Mouse (Mus musculus): ENCODE measurements around the gene Gm20388. TPM values are rescaled to one million over a fixed set of nuclear protein-coding genes. Genes with fewer than 3 reads are reported as not detected.

Gm20388 gene
- polyA plus RNA-seq, 1 experiment from 2014 or later = not detected

GRCm38 (mm10) chr8:121541862-121542261, 1631.2 kb downstream of the Gm20388 start:
- WGBS = 74% methylated on average over 19 of the region's 19 CpGs
- 0 out of 2 replicates have a peak, but pooled peaks cover 4% of the 10 kb centered on the region for H3K27me3 ChIP-seq (replicated peaks; ENCODE audit: control insufficient read depth, insufficient read depth, low read length)
- no peak overlapping the region for H3K4me3 ChIP-seq (ENCODE audit: low read depth, low read length)
- no peak for TF ChIP-seq CTCF (IDR thresholded peaks at IDR 0.05; ENCODE audit: low read depth)
- H3K4me2 ChIP-seq (replicated peaks; ENCODE audit: low read depth) = no peak overlapping the region
- H3K36me3 ChIP-seq (ENCODE audit: control insufficient read depth, insufficient read depth) = no peaks in the 10 kb centered on the region
- no peaks in the 10 kb centered on the region for H3K9me3 ChIP-seq (ENCODE audit: control insufficient read depth)
- no peak for ATAC-seq
- H3K4me1 ChIP-seq (replicated peaks; ENCODE audit: control insufficient read depth, insufficient read depth, low read length) = no peaks in the 10 kb centered on the region
- no peak overlapping the region for H3K27ac ChIP-seq (ENCODE audit: low read depth, low read length)
- H3K9ac ChIP-seq (ENCODE audit: low read depth, low read length) = no peak overlapping the region

- no peak overlapping the region for H3K4me3 ChIP-seq (ENCODE audit: low read depth, low read length)
- no peak overlapping the region for H3K9ac ChIP-seq (ENCODE audit: low read depth, low read length)
- 57% methylated on average over 13 of the region's 13 CpGs for WGBS
- no peaks in the 10 kb centered on the region for H3K9me3 ChIP-seq (ENCODE audit: control insufficient read depth)
- no peak overlapping the region for H3K27ac ChIP-seq (ENCODE audit: low read depth, low read length)
- no peak for TF ChIP-seq CTCF (IDR thresholded peaks at IDR 0.05; ENCODE audit: low read depth)
- H3K36me3 ChIP-seq (ENCODE audit: control insufficient read depth, insufficient read depth) = no peaks in the 10 kb centered on the region
- ATAC-seq = no peak
- H3K4me2 ChIP-seq (replicated peaks; ENCODE audit: low read depth) = no peak overlapping the region
- 0 out of 2 replicates have a peak, but pooled peaks cover 4% of the 10 kb centered on the region for H3K27me3 ChIP-seq (replicated peaks; ENCODE audit: control insufficient read depth, insufficient read depth, low read length)
- no peaks in the 10 kb centered on the region for H3K4me1 ChIP-seq (replicated peaks; ENCODE audit: control insufficient read depth, insufficient read depth, low read length)
Observed at GRCm38 (mm10) chr8:121542901-121543300, 1632.3 kb downstream of the Gm20388 start.

- no peaks in the 10 kb centered on the region for H3K36me3 ChIP-seq (ENCODE audit: control insufficient read depth, insufficient read depth)
- no peak for ATAC-seq
- H3K27ac ChIP-seq (ENCODE audit: low read depth, low read length) = no peak within 1 kb of the TSS
- H3K9ac ChIP-seq (ENCODE audit: low read depth, low read length) = no peak within 1 kb of the TSS
- H3K4me3 ChIP-seq (ENCODE audit: low read depth, low read length) = no peak within 1 kb of the TSS
- TF ChIP-seq CTCF (IDR thresholded peaks at IDR 0.05; ENCODE audit: low read depth) = no peak
- 79% methylated on average over 12 of the region's 12 CpGs for WGBS
- no peaks in the 10 kb centered on the region for H3K4me1 ChIP-seq (replicated peaks; ENCODE audit: control insufficient read depth, insufficient read depth, low read length)
- no peak within 1 kb of the TSS for H3K4me2 ChIP-seq (replicated peaks; ENCODE audit: low read depth)
- no peaks in the 10 kb centered on the region for H3K9me3 ChIP-seq (ENCODE audit: control insufficient read depth)
- 0 out of 2 replicates have a peak, but pooled peaks cover 4% of the 10 kb centered on the region for H3K27me3 ChIP-seq (replicated peaks; ENCODE audit: control insufficient read depth, insufficient read depth, low read length)
Observed at GRCm38 (mm10) chr8:121544276-121544785, 1633.7 kb downstream of the Gm20388 start, which contains the start of gene 1700018B08Rik. TSS of gene 1700018B08Rik (minus strand) at chr8:121544320.

- Histone ChIP-seq H3K36me3 (ENCODE audit: control insufficient read depth, insufficient read depth) (no peaks in the 10 kb centered on the region; the same call in 1 of the 2 replicates), H3K27me3 (replicated peaks; ENCODE audit: control insufficient read depth, insufficient read depth, low read length) (0 out of 2 replicates have a peak, but pooled peaks cover 4% of the 10 kb centered on the region), H3K4me3 (ENCODE audit: low read depth, low read length) (no peak overlapping the region), H3K4me1 (replicated peaks; ENCODE audit: control insufficient read depth, insufficient read depth, low read length) (no peaks in the 10 kb centered on the region), H3K27ac (ENCODE audit: low read depth, low read length) (no peak overlapping the region), H3K9ac (ENCODE audit: low read depth, low read length) (no peak overlapping the region), H3K4me2 (replicated peaks; ENCODE audit: low read depth) (no peak overlapping the region), H3K9me3 (ENCODE audit: control insufficient read depth) (no peaks in the 10 kb centered on the region)
- 58% methylated on average over 11 of the region's 11 CpGs for WGBS
- no peak for TF ChIP-seq CTCF (IDR thresholded peaks at IDR 0.05; ENCODE audit: low read depth)
- ATAC-seq = no peak
Observed at GRCm38 (mm10) chr8:121544936-121545335, 1634.3 kb downstream of the Gm20388 start.

DNA sequence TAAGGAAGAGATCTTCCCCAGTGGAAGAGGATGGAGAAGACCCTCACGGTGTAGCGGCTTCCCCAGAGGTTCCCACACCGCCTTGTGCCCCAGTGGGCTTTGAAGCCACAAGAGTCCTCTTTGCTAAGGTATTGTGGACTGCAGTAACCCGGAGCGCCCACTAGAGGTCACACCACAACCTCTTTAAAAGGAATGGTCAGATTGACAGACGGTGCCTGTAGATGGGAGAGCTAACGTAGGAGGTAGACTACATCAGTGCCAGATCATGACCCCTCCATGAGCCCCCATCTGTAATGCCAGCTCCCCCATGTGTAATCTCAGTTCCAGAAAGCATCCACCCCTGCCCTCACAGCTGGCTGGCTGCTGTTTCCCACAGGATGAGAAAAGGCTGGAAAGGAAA, 1636.5 kb downstream of the Gm20388 start:
- ATAC-seq = no peak; the same call in 1 of the 2 replicates

DNA sequence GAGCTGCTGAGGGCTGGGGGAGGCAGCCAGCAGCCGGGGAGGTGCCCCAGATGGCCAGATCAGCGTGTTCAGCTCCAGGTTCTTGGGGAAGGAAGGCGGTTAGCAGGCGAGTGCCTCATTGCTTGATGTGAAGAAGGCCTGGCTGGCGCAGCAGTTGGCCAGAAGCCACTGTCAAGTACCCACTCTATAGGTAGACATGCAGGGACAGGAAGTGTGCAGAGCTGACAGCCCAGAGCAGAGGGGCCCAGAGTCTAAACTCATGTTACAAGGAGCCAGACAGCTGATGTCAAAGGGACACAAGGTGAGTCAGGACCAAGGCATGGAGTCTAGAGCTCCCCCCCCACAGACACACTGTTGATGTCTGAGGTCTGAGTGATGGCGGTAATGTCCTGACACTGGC, 1639.4 kb downstream of the Gm20388 start:
- WGBS = 92% methylated on average over 6 of the region's 6 CpGs
- no peaks in the 10 kb centered on the region for H3K4me1 ChIP-seq (replicated peaks; ENCODE audit: control insufficient read depth, insufficient read depth, low read length)
- no peak for TF ChIP-seq CTCF (IDR thresholded peaks at IDR 0.05; ENCODE audit: low read depth)
- no peak overlapping the region for H3K9ac ChIP-seq (ENCODE audit: low read depth, low read length)
- H3K36me3 ChIP-seq (ENCODE audit: control insufficient read depth, insufficient read depth) = peaks cover 27% of the 10 kb centered on the region
- no peak overlapping the region for H3K4me2 ChIP-seq (replicated peaks; ENCODE audit: low read depth)
- no peak overlapping the region for H3K27ac ChIP-seq (ENCODE audit: low read depth, low read length)
- ATAC-seq = no peak
- H3K9me3 ChIP-seq (ENCODE audit: control insufficient read depth) = no peaks in the 10 kb centered on the region
- no peaks in the 10 kb centered on the region for H3K27me3 ChIP-seq (replicated peaks; ENCODE audit: control insufficient read depth, insufficient read depth, low read length)
- no peak overlapping the region for H3K4me3 ChIP-seq (ENCODE audit: low read depth, low read length)

More for the DNA sequence above, 1636.5 kb downstream of the Gm20388 start:
- WGBS = 8% methylated on average over 7 of the region's 7 CpGs
- Histone ChIP-seq H3K9ac (ENCODE audit: low read depth, low read length) (no peak overlapping the region), H3K27ac (ENCODE audit: low read depth, low read length) (no peak overlapping the region), H3K27me3 (replicated peaks; ENCODE audit: control insufficient read depth, insufficient read depth, low read length) (no peaks in the 10 kb centered on the region), H3K9me3 (ENCODE audit: control insufficient read depth) (no peaks in the 10 kb centered on the region), H3K4me1 (replicated peaks; ENCODE audit: control insufficient read depth, insufficient read depth, low read length) (no peaks in the 10 kb centered on the region), H3K4me2 (replicated peaks; ENCODE audit: low read depth) (no peak overlapping the region), H3K36me3 (ENCODE audit: control insufficient read depth, insufficient read depth) (peaks cover 5% of the 10 kb centered on the region; the same call in 1 of the 2 replicates), H3K4me3 (ENCODE audit: low read depth, low read length) (no peak overlapping the region)
- peak; percentile 90 for TF ChIP-seq CTCF (IDR thresholded peaks at IDR 0.05; ENCODE audit: low read depth)
